Mouse (Mus musculus): ENCODE data around the gene Nmrk2.

- TF ChIP-seq POLR2A (IDR thresholded peaks at IDR 0.05; ENCODE audit: insufficient read depth, low read depth, low read length) (no peak), CTCF (IDR thresholded peaks at IDR 0.05) (no peak)
These were observed 43.3 kb upstream of the Nmrk2 start for GRCm38 (mm10) chr10:81245166-81245565.

Data from heart, adult 2 months (tissue).